Mouse (Mus musculus) gastrocnemius, adult 8-10 months (tissue): ENCODE results near the gene Kif1a. TPM values are rescaled to one million over a fixed set of nuclear protein-coding genes. Genes with fewer than 3 reads are reported as not detected.
"Not testable (repeated sequence)": the region's sequence is repeated elsewhere in the genome, so short reads cannot be mapped to it uniquely, and the experiment has no call there.

Experiments used
- DNase-seq, 2 experiments: peaks; one replicate each; pipeline ENCODE4 v3.0.0; 2022; ENCODE audit warnings: low spot score in 2 of 2
- total RNA-seq, 4 experiments: library from RNA; stranded (reverse); gene quantifications; 2 replicates each; pipeline ENCODE4 v1.2.4; 2022

Kif1a gene
- total RNA-seq, 4 experiments from 2014 or later = 0.63 to 2.3 (median 1.0) TPM

GRCm38 (mm10) chr1:92970791-92971190 is 131.0 kb downstream of the Kif1a start:
- not testable (repeated sequence) for DNase-seq

Other genes with a start within 250 kb of the Kif1a start
- gene Ankmy1, start 199.0 kb downstream of the Kif1a start, total RNA-seq = under 1 TPM in 1 of 4 experiments, not detected in 3; 0.17 TPM
- 10 to 100 TPM; 26.2 to 30.7 (median 27.3) TPM for gene Dusp28, start 195.0 kb downstream of the Kif1a start, total RNA-seq
- gene Rnpepl1, start 191.2 kb downstream of the Kif1a start, total RNA-seq = 10 to 100 TPM; 62.6 to 75.8 (median 72.8) TPM
- gene Capn10, start 167.6 kb downstream of the Kif1a start, total RNA-seq = 1 to 10 TPM; 4.4 to 6.1 (median 5.0) TPM
- gene Gpr35, start 151.1 kb downstream of the Kif1a start, total RNA-seq = under 1 TPM in 2 of 4 experiments, not detected in 2; 0.13 to 0.29 TPM
- not detected for gene Aqp12, start 95.6 kb downstream of the Kif1a start, total RNA-seq
- gene Agxt, start 33.3 kb upstream of the Kif1a start, total RNA-seq = not detected
- gene 2310007B03Rik, start 59.0 kb upstream of the Kif1a start, total RNA-seq = not detected
- not detected for gene Crocc2, start 66.8 kb upstream of the Kif1a start, total RNA-seq
- 1 to 10 TPM; 3.0 to 3.8 (median 3.5) TPM for gene Sned1, start 133.9 kb upstream of the Kif1a start, total RNA-seq
- 10 to 100 TPM; 10.7 to 13.5 (median 11.6) TPM for gene Mterf4, start 204.0 kb upstream of the Kif1a start, total RNA-seq
- 10 to 100 TPM; 17.3 to 27.0 (median 22.0) TPM for gene Ppp1r7, start 240.9 kb upstream of the Kif1a start, total RNA-seq
- under 1 TPM; 0.05 to 0.51 (median 0.29) TPM for gene Pask, start 241.5 kb upstream of the Kif1a start, total RNA-seq